Mouse (Mus musculus) skeletal muscle tissue, adult 2 months (tissue): Measurements from ENCODE around the gene Ube2b.

Experiments
- DNase-seq: peaks from one replicate; pipeline ENCODE4 v3.0.0-alpha.2; 2012; ENCODE audit warnings: low read depth, low spot score

Gene Ube2b

GRCm38 (mm10) chr11:51937361-51937781, 63.2 kb downstream of the Ube2b start:
- no peak for DNase-seq

GRCm38 (mm10) chr11:51935636-51936434, 64.7 kb downstream of the Ube2b start:
- DNase-seq: no peak
